Mouse (Mus musculus) midbrain, embryonic 15.5 days (tissue): ENCODE results near the gene Psrc1. TPM values are rescaled to one million over a fixed set of nuclear protein-coding genes. Genes with fewer than 3 reads are reported as not detected.

ENCODE experiments used
- ATAC-seq: fragments of 200-750 bp; cut with Nextera tagmentation; replicated peaks from 2 replicates; pipeline ENCODE4 v1.8.0; 2017; ENCODE audit warnings: moderate TSS enrichment
- H3K27ac ChIP-seq: fragments of 300-500 bp; sonication (generic); 2 replicates; pipeline ENCODE4 v1.5.1; 2015; ENCODE audit warnings: mild to moderate bottlenecking, inconsistent platforms
- H3K27me3 ChIP-seq: fragments of 300-500 bp; sonication (generic); replicated peaks from 2 replicates; pipeline ENCODE4 v1.6.1; 2015; ENCODE audit warnings: inconsistent platforms
- H3K36me3 ChIP-seq: fragments of 300-500 bp; sonication (generic); replicated peaks from 2 replicates; pipeline ENCODE4 v1.6.1; 2015; ENCODE audit warnings: inconsistent platforms
- H3K4me1 ChIP-seq: fragments of 300-500 bp; sonication (generic); 2 replicates; pipeline ENCODE4 v1.6.1; 2015; ENCODE audit warnings: inconsistent platforms
- H3K4me2 ChIP-seq: fragments of 300-500 bp; sonication (generic); 2 replicates; pipeline ENCODE4 v1.6.1; 2015; ENCODE audit warnings: inconsistent platforms, mild to moderate bottlenecking, moderate library complexity
- H3K4me3 ChIP-seq: fragments of 300-500 bp; sonication (generic); 2 replicates; pipeline ENCODE4 v1.5.1; 2015; ENCODE audit warnings: mild to moderate bottlenecking, inconsistent platforms
- H3K9ac ChIP-seq: fragments of 300-500 bp; sonication (generic); 2 replicates; pipeline ENCODE4 v1.6.1; 2015; ENCODE audit warnings: mild to moderate bottlenecking, inconsistent platforms
- H3K9me3 ChIP-seq: fragments of 300-500 bp; sonication (generic); 2 replicates; pipeline ENCODE4 v1.6.1; 2016; ENCODE audit warnings: inconsistent platforms
- WGBS: fragments of 180-500 bp; shearing (Covaris S2); methylation state at CpG from one replicate; pipeline ENCODE4 v1.1.7; 2015; ENCODE audit warnings: mixed read lengths; 5-methylcytosine and 5-hydroxymethylcytosine counted together
- polyA plus RNA-seq: library from polyadenylated mRNA; unstranded; fragments of >200 nt; fragmentation: Nextera tagmentation; extraction: Ambion mirVana; gene quantifications from 2 replicates; pipeline ENCODE4 v1.2.1, GENCODE M21; 2015

Psrc1 gene
- polyA plus RNA-seq, 1 experiment from 2014 or later = 7.7 TPM

GRCm38 (mm10) chr3:108433881-108434495 is 50.3 kb downstream of the Psrc1 start:
- H3K27me3 ChIP-seq = no peaks in the 10 kb centered on the region

GRCm38 (mm10) chr3:108435701-108436379 is 52.2 kb downstream of the Psrc1 start:
- no peak overlapping the region for H3K9ac ChIP-seq
- peaks cover 12% of the 10 kb centered on the region; the same call in 1 of the 2 replicates for H3K36me3 ChIP-seq
- ATAC-seq = no peak
- H3K9me3 ChIP-seq = no peaks in the 10 kb centered on the region
- H3K4me3 ChIP-seq = no peak overlapping the region
- WGBS = 67% methylated on average over 17 of the region's 17 CpGs
- H3K4me1 ChIP-seq = peaks cover 27% of the 10 kb centered on the region
- no peak overlapping the region for H3K27ac ChIP-seq
- no peaks in the 10 kb centered on the region for H3K27me3 ChIP-seq
- no peak overlapping the region for H3K4me2 ChIP-seq

More at GRCm38 (mm10) chr3:108433881-108434495, 50.3 kb downstream of the Psrc1 start:
- peak overlapping the region; percentile 75 for H3K27ac ChIP-seq
- WGBS = 15% methylated on average over 19 of the region's 19 CpGs
- peaks cover 26% of the 10 kb centered on the region for H3K4me1 ChIP-seq
- no peak overlapping the region for H3K9ac ChIP-seq
- H3K4me2 ChIP-seq = no peak overlapping the region
- H3K4me3 ChIP-seq = no peak overlapping the region
- no peaks in the 10 kb centered on the region for H3K9me3 ChIP-seq
- ATAC-seq = peak; percentile 82; the same call in 1 of the 2 replicates
- peaks cover 22% of the 10 kb centered on the region; the same call in 1 of the 2 replicates for H3K36me3 ChIP-seq

- Histone ChIP-seq H3K4me1 (peaks cover 31% of the 10 kb centered on the region), H3K27ac (no peak overlapping the region)
- ATAC-seq = no peak
Measured at GRCm38 (mm10) chr3:108436380-108436714, 52.7 kb downstream of the Psrc1 start.

More at GRCm38 (mm10) chr3:108436380-108436714, 52.7 kb downstream of the Psrc1 start:
- H3K27me3 ChIP-seq = no peaks in the 10 kb centered on the region
- no peak overlapping the region for H3K9ac ChIP-seq
- 59% methylated on average over 7 of the region's 7 CpGs for WGBS
- no peak overlapping the region for H3K4me2 ChIP-seq
- H3K4me3 ChIP-seq = no peak overlapping the region
- no peaks in the 10 kb centered on the region for H3K9me3 ChIP-seq
- peaks cover 9% of the 10 kb centered on the region; the same call in 1 of the 2 replicates for H3K36me3 ChIP-seq

Other genes with a start within 250 kb of the Psrc1 start
- gene Gnai3, start 237.7 kb upstream of the Psrc1 start, polyA plus RNA-seq = 111 and 114 TPM in 2 replicates
- gene Gpr61, start 229.0 kb upstream of the Psrc1 start, polyA plus RNA-seq = 5.2 and 5.7 TPM in 2 replicates
- gene Amigo1, start 197.5 kb upstream of the Psrc1 start, polyA plus RNA-seq = 14.4 and 14.7 TPM in 2 replicates
- gene Cyb561d1, start 182.6 kb upstream of the Psrc1 start, polyA plus RNA-seq = 4.1 and 4.6 TPM in 2 replicates
- 26.4 and 26.8 TPM in 2 replicates for gene Atxn7l2, start 172.9 kb upstream of the Psrc1 start, polyA plus RNA-seq
- gene Sypl2, start 157.2 kb upstream of the Psrc1 start, polyA plus RNA-seq = 0.27 and 0.70 TPM in 2 replicates
- 224 and 234 TPM in 2 replicates for gene Psma5, start 126.9 kb upstream of the Psrc1 start, polyA plus RNA-seq
- 22.1 and 22.3 TPM in 2 replicates for gene Sort1, start 99.8 kb upstream of the Psrc1 start, polyA plus RNA-seq
- not detected in 2 replicates for gene Mybphl, start 18.9 kb upstream of the Psrc1 start, polyA plus RNA-seq
- gene Celsr2, start 31.7 kb downstream of the Psrc1 start, polyA plus RNA-seq = 38.5 and 43.3 TPM in 2 replicates
- gene Sars, start 61.4 kb downstream of the Psrc1 start, polyA plus RNA-seq = 209 and 212 TPM in 2 replicates
- gene 1700013F07Rik, start 150.3 kb downstream of the Psrc1 start, polyA plus RNA-seq = 2.8 and 3.5 TPM in 2 replicates
- 18.9 and 19.4 TPM in 2 replicates for gene 5330417C22Rik, start 152.7 kb downstream of the Psrc1 start, polyA plus RNA-seq
- gene Tmem167b, start 178.6 kb downstream of the Psrc1 start, polyA plus RNA-seq = 56.1 TPM in 2 replicates
- 53.8 and 54.6 TPM in 2 replicates for gene Taf13, start 187.9 kb downstream of the Psrc1 start, polyA plus RNA-seq
- gene Wdr47, start 207.4 kb downstream of the Psrc1 start, polyA plus RNA-seq = 110 and 114 TPM in 2 replicates